Mouse (Mus musculus) intestine, embryonic 16.5 days (tissue): ENCODE measurements around the gene Ranbp3. TPM values are rescaled to one million over a fixed set of nuclear protein-coding genes. Genes with fewer than 3 reads are reported as not detected.

Experiments used
- ATAC-seq: fragments of 200-750 bp; cut with Nextera tagmentation; 2 replicates; pipeline ENCODE4 v1.8.0; 2017; ENCODE audit warnings: moderate TSS enrichment, moderate library complexity
- H3K27ac ChIP-seq: fragments of 300-500 bp; sonication (generic); 2 replicates; pipeline ENCODE4 v1.5.1; 2014; ENCODE audit warnings: mild to moderate bottlenecking, low read length
- H3K27me3 ChIP-seq: fragments of 300-500 bp; sonication (generic); replicated peaks from 2 replicates; pipeline ENCODE4 v1.6.1; 2014; ENCODE audit warnings: low read length, control low read depth, mixed read lengths; ENCODE audit not compliant: control insufficient read depth, insufficient read depth
- H3K36me3 ChIP-seq: fragments of 300-500 bp; sonication (generic); 2 replicates; pipeline ENCODE4 v1.6.1; 2014; ENCODE audit warnings: low read length, control low read depth; ENCODE audit not compliant: control insufficient read depth, insufficient read depth
- H3K4me1 ChIP-seq: fragments of 300-500 bp; sonication (generic); 2 replicates; pipeline ENCODE4 v1.6.1; 2014; ENCODE audit warnings: low read length, control low read depth, mixed read lengths; ENCODE audit not compliant: control insufficient read depth, insufficient read depth
- H3K4me2 ChIP-seq: fragments of 300-500 bp; sonication (generic); 2 replicates; pipeline ENCODE4 v1.6.1; 2014; ENCODE audit warnings: low read depth, low read length, control low read depth
- H3K4me3 ChIP-seq: fragments of 300-500 bp; sonication (generic); 2 replicates; pipeline ENCODE4 v1.5.1; 2014; ENCODE audit warnings: mild to moderate bottlenecking, low read length
- H3K9ac ChIP-seq: fragments of 300-500 bp; sonication (generic); 2 replicates; pipeline ENCODE4 v1.6.1; 2014; ENCODE audit warnings: low read depth, low read length
- H3K9me3 ChIP-seq: fragments of 300-500 bp; sonication (generic); 2 replicates; pipeline ENCODE4 v1.6.1; 2016; ENCODE audit warnings: low read length, control low read depth; ENCODE audit not compliant: control insufficient read depth
- WGBS: fragments of 180-500 bp; shearing (Covaris S2); extraction: QIAGEN DNeasy Blood & Tissue Kit; methylation state at CpG from one replicate; pipeline ENCODE4 v1.1.7; 2014; 5-methylcytosine and 5-hydroxymethylcytosine counted together
- polyA plus RNA-seq: library from polyadenylated mRNA; unstranded; fragments of >200 nt; fragmentation: Nextera tagmentation; extraction: Ambion mirVana; gene quantifications from 2 replicates; pipeline ENCODE4 v1.2.1, GENCODE M21; 2015

Gene Ranbp3
- polyA plus RNA-seq, 1 experiment from 2014 or later = 72.8 TPM

GRCm38 (mm10) chr17:56643237-56643636 lies 29.9 kb upstream of the Ranbp3 start:
- Histone ChIP-seq H3K27me3 (no peaks in the 10 kb centered on the region), H3K27ac (no peak overlapping the region), H3K4me2 (no peak overlapping the region), H3K36me3 (no peaks in the 10 kb centered on the region), H3K9me3 (no peaks in the 10 kb centered on the region), H3K4me1 (no peaks in the 10 kb centered on the region; the same call in 1 of the 2 replicates), H3K9ac (no peak overlapping the region), H3K4me3 (no peak overlapping the region)
- WGBS = 76% methylated on average over 4 of the region's 4 CpGs
- no peak for ATAC-seq

DNA sequence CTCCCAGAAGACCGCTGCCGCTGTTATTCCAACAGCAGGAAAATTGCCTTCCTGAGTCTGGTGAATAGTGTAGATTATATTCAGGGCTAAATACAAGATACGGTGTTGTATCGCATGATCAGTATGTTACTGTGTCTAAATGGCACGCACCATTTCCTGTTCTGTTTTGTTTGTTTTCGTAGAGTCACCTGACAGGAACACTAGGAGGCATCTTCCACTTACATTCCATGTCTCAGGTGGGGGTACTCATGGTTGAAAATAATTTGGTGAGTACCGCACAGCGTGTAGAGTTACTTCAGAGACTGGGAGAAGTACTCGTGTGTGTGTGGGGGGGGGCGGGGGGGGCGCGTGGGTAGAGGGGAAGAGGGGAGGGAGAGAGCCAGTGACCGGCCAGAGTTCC lies 25.5 kb upstream of the Ranbp3 start:
- no peak overlapping the region for H3K4me3 ChIP-seq
- H3K9me3 ChIP-seq = no peaks in the 10 kb centered on the region
- WGBS = 54% methylated on average over 12 of the region's 13 CpGs
- no peak overlapping the region for H3K27ac ChIP-seq
- no peaks in the 10 kb centered on the region for H3K36me3 ChIP-seq
- H3K4me2 ChIP-seq = no peak overlapping the region
- no peaks in the 10 kb centered on the region for H3K27me3 ChIP-seq
- H3K9ac ChIP-seq = no peak overlapping the region
- no peak for ATAC-seq
- H3K4me1 ChIP-seq = no peaks in the 10 kb centered on the region; the same call in 1 of the 2 replicates

- 27% methylated on average over 10 of the region's 10 CpGs for WGBS
- H3K27ac ChIP-seq = no peak overlapping the region
- no peak overlapping the region for H3K4me2 ChIP-seq
- no peak overlapping the region for H3K9ac ChIP-seq
- peaks cover 5% of the 10 kb centered on the region; the same call in 1 of the 2 replicates for H3K4me1 ChIP-seq
- peak; percentile 37; the same call in 1 of the 2 replicates for ATAC-seq
- H3K27me3 ChIP-seq = no peaks in the 10 kb centered on the region
- no peaks in the 10 kb centered on the region for H3K36me3 ChIP-seq
- no peaks in the 10 kb centered on the region for H3K9me3 ChIP-seq
- H3K4me3 ChIP-seq = no peak overlapping the region
Measured at GRCm38 (mm10) chr17:56651801-56652200, 21.3 kb upstream of the Ranbp3 start.

DNA sequence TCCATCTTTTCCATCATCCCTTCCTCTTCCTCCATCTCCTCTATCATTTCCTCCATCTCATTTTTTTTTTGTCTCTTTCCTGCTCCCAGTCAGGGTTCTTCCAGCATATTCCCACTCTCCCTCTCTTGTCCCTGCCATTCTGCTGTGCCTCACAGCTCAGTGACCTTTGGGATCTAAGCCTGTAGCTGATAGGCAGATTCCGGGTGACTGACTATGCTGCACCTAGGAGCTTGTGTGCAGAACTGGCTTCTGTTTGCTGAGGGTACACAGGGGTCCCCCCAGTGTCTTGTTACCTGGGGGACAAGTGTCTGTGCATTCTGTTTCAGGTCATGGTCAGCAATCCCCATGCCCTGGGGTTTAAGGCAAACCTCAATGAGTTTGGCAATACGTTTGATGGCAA lies 18.3 kb upstream of the Ranbp3 start:
- no peaks in the 10 kb centered on the region for H3K36me3 ChIP-seq
- no peaks in the 10 kb centered on the region for H3K9me3 ChIP-seq
- H3K4me3 ChIP-seq = no peak overlapping the region
- 57% methylated on average over 2 of the region's 2 CpGs for WGBS
- no peak overlapping the region for H3K9ac ChIP-seq
- 0 out of 2 replicates have a peak, but pooled peaks cover 5% of the 10 kb centered on the region for H3K4me1 ChIP-seq
- H3K4me2 ChIP-seq = no peak overlapping the region
- H3K27ac ChIP-seq = no peak overlapping the region
- peak; percentile 76 for ATAC-seq
- no peaks in the 10 kb centered on the region for H3K27me3 ChIP-seq

- Histone ChIP-seq H3K9me3 (no peaks in the 10 kb centered on the region), H3K27me3 (no peaks in the 10 kb centered on the region), H3K4me2 (no peak overlapping the region), H3K36me3 (no peaks in the 10 kb centered on the region), H3K27ac (no peak overlapping the region), H3K9ac (0 out of 2 replicates have a peak overlapping the region, but pooled peaks have one; percentile 24), H3K4me3 (no peak overlapping the region), H3K4me1 (0 out of 2 replicates have a peak, but pooled peaks cover 5% of the 10 kb centered on the region)
- ATAC-seq = 0 out of 2 replicates have a peak, but pooled peaks have one; percentile 17
- 79% methylated on average over 3 of the region's 3 CpGs for WGBS
Measured at GRCm38 (mm10) chr17:56655311-56655710, 17.8 kb upstream of the Ranbp3 start.

DNA sequence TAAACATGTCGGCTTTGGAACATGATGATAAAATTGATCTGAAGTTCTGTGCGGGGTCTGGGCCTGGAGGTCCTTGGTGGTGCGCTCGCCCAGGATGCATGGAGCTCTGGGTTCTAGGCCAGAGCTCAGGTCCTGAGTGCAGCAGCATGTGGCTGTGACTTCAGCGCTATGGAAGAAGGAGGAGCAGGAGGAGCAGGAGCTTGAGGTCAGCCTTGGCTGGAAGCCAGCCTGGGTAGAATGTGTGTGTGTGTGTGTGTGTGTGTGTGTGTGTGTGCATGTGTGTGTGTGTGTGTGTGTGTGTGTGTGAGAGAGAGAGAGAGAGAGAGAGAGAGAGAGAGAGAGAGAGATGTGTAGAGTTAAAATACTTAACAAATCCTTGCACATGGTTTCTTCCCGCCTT lies 16.9 kb upstream of the Ranbp3 start:
- H3K27me3 ChIP-seq = no peaks in the 10 kb centered on the region
- H3K9me3 ChIP-seq = no peaks in the 10 kb centered on the region
- H3K4me2 ChIP-seq = no peak overlapping the region
- H3K9ac ChIP-seq = no peak overlapping the region
- H3K36me3 ChIP-seq = no peaks in the 10 kb centered on the region
- H3K27ac ChIP-seq = no peak overlapping the region
- WGBS = 77% methylated on average over 6 of the region's 6 CpGs
- no peak for ATAC-seq
- H3K4me3 ChIP-seq = no peak overlapping the region
- 0 out of 2 replicates have a peak, but pooled peaks cover 5% of the 10 kb centered on the region for H3K4me1 ChIP-seq

DNA sequence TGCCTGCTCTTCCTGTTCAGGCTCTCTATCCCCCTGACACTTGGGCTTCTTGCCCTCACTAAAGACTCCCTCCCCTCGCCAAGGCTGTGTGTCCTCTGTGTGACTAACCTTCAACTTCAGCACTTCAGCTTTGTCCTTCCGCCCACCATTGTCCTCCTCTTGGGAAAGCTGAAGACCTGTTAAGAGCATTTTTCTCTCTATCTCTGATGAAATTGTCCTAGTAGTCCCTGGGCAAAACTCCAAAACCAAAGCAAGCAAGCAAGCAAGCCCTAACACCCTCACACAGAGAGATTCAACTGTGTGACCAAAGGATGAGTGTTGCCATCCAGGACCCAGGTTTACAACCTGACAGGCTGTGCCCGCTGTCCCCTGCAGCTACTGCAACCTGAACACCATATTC lies 9.4 kb upstream of the Ranbp3 start:
- H3K27ac ChIP-seq = no peak overlapping the region
- H3K27me3 ChIP-seq = no peaks in the 10 kb centered on the region
- peak overlapping the region; percentile 30 for H3K4me2 ChIP-seq
- no peak for ATAC-seq
- 59% methylated on average over 3 of the region's 3 CpGs for WGBS
- H3K36me3 ChIP-seq = no peaks in the 10 kb centered on the region
- peak overlapping the region; percentile 15; the same call in 1 of the 2 replicates for H3K9ac ChIP-seq
- H3K4me1 ChIP-seq = peaks cover 9% of the 10 kb centered on the region
- no peak overlapping the region for H3K4me3 ChIP-seq
- H3K9me3 ChIP-seq = no peaks in the 10 kb centered on the region

DNA sequence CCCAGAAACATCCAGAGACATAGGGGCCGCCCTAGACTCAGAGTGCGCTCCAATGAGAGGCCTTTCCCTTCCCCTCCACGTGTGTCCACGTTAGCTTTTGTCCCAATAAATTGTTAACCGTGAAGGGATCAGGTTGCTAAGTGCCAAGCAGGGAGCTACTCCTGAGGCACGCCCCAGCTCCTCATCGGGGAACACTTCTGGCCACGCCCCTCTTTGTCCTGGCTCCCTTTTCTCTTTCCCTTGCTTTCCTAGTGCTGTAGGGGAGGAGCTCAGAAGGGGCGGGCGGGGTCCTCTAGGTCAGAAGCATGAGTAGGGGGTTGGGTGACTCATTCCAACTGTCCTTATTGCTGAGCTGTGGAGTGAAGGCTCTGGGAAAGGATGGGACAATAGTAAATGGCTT lies 8.8 kb upstream of the Ranbp3 start:
- ATAC-seq = peak; percentile 54
- no peak overlapping the region for H3K27ac ChIP-seq
- H3K4me3 ChIP-seq = no peak overlapping the region
- H3K27me3 ChIP-seq = no peaks in the 10 kb centered on the region
- peak overlapping the region; percentile 30 for H3K4me2 ChIP-seq
- H3K36me3 ChIP-seq = no peaks in the 10 kb centered on the region
- WGBS = 7% methylated on average over 10 of the region's 10 CpGs
- peaks cover 9% of the 10 kb centered on the region for H3K4me1 ChIP-seq
- no peaks in the 10 kb centered on the region for H3K9me3 ChIP-seq
- peak overlapping the region; percentile 15; the same call in 1 of the 2 replicates for H3K9ac ChIP-seq

- Histone ChIP-seq H3K4me2 (no peak overlapping the region), H3K9ac (no peak overlapping the region), H3K4me3 (no peak overlapping the region), H3K4me1 (peaks cover 9% of the 10 kb centered on the region), H3K9me3 (no peaks in the 10 kb centered on the region), H3K27ac (no peak overlapping the region), H3K36me3 (no peaks in the 10 kb centered on the region), H3K27me3 (no peaks in the 10 kb centered on the region)
- 83% methylated on average over 4 of the region's 4 CpGs for WGBS
- ATAC-seq = no peak
Measured at GRCm38 (mm10) chr17:56666384-56666783, 6.7 kb upstream of the Ranbp3 start.

DNA sequence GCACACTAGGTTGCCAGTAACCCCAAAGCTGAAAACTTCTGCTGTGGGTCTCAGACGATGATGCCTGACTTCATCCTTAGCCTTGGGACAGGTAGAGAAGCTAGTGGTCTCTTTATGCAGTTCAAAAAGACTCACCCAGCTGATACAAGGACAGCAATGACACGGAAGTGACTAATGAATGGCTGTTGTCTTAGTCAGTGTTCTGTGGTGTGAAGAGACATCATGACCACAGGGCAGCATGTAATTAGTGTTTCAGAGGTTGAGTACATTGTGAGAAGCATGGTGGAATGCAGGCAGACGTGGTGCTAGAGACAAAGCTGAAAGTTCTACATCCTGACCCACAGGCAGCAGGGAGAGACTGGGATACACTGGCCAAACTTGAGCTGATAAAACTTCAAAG lies 5.5 kb upstream of the Ranbp3 start:
- no peak overlapping the region for H3K27ac ChIP-seq
- no peak overlapping the region for H3K9ac ChIP-seq
- no peaks in the 10 kb centered on the region for H3K27me3 ChIP-seq
- H3K9me3 ChIP-seq = no peaks in the 10 kb centered on the region
- ATAC-seq = no peak
- no peak overlapping the region for H3K4me3 ChIP-seq
- H3K4me2 ChIP-seq = no peak overlapping the region
- H3K4me1 ChIP-seq = peaks cover 9% of the 10 kb centered on the region
- no peaks in the 10 kb centered on the region for H3K36me3 ChIP-seq
- 73% methylated on average over 3 of the region's 3 CpGs for WGBS
